Mouse (Mus musculus) hindbrain, postnatal 0 days (tissue): ENCODE measurements around the gene Pnpla6. TPM values are rescaled to one million over a fixed set of nuclear protein-coding genes. Genes with fewer than 3 reads are reported as not detected.

Experiments
- ATAC-seq: fragments of 200-750 bp; cut with Nextera tagmentation; 2 replicates; pipeline ENCODE4 v1.8.0; 2017; ENCODE audit warnings: mild to moderate bottlenecking, moderate TSS enrichment, moderate library complexity
- DNase-seq: peaks from one replicate; pipeline ENCODE4 v3.0.0-alpha.2; 2015; ENCODE audit warnings: low spot score
- H3K27ac ChIP-seq: fragments of 300-500 bp; sonication (generic); 2 replicates; pipeline ENCODE4 v1.5.1; 2014; ENCODE audit warnings: mild to moderate bottlenecking
- H3K27me3 ChIP-seq: fragments of 300-500 bp; sonication (generic); 2 replicates; pipeline ENCODE4 v1.6.1; 2014; ENCODE audit warnings: low read length, mixed read lengths; ENCODE audit not compliant: insufficient read depth
- H3K36me3 ChIP-seq: fragments of 300-500 bp; sonication (generic); 2 replicates; pipeline ENCODE4 v1.6.1; 2014; ENCODE audit warnings: low read length, mixed read lengths; ENCODE audit not compliant: insufficient read depth
- H3K4me1 ChIP-seq: fragments of 300-500 bp; sonication (generic); 2 replicates; pipeline ENCODE4 v1.6.1; 2014; ENCODE audit warnings: antibody characterized with exemption, low read length, mixed read lengths; ENCODE audit not compliant: insufficient read depth
- H3K4me2 ChIP-seq: fragments of 300-500 bp; sonication (generic); 2 replicates; pipeline ENCODE4 v1.6.1; 2014; ENCODE audit warnings: low read depth, mild to moderate bottlenecking, low read length, moderate library complexity, mixed read lengths
- H3K4me3 ChIP-seq: fragments of 300-500 bp; sonication (generic); 2 replicates; pipeline ENCODE4 v1.5.1; 2014; ENCODE audit warnings: low read length
- H3K9ac ChIP-seq: fragments of 300-500 bp; sonication (generic); replicated peaks from 2 replicates; pipeline ENCODE4 v1.6.1; 2014; ENCODE audit warnings: mild to moderate bottlenecking, low read length, moderate library complexity, mixed read lengths
- H3K9me3 ChIP-seq: fragments of 300-500 bp; sonication (generic); 2 replicates; pipeline ENCODE4 v1.6.1; 2016; ENCODE audit warnings: low read length, mixed read lengths
- CTCF ChIP-seq: IDR thresholded peaks from 2 replicates; pipeline ENCODE4 v1.5.1; 2016; ENCODE audit warnings: antibody characterized with exemption, control low read depth, low read depth
- WGBS: fragments of 180-500 bp; shearing (Covaris S2); extraction: QIAGEN DNeasy Blood & Tissue Kit; methylation state at CpG from one replicate; pipeline ENCODE4 v1.1.7; 2014; 5-methylcytosine and 5-hydroxymethylcytosine counted together
- polyA plus RNA-seq: library from polyadenylated mRNA; unstranded; fragments of >200 nt; fragmentation: Nextera tagmentation; extraction: Ambion mirVana; gene quantifications from 2 replicates; pipeline ENCODE4 v1.2.1, GENCODE M21; 2015
- total RNA-seq: library from RNA; depleted of rRNA; stranded (reverse); fragments of >200 nt; gene quantifications from 2 replicates; pipeline ENCODE4 v1.2.3, GENCODE M21; 2014

Gene Pnpla6
- total and polyA plus RNA-seq, 2 experiments from 2014 or later = 35.3 to 82.6 TPM

GRCm38 (mm10) chr8:3522007-3522697 is 7.0 kb downstream of the Pnpla6 start:
- ATAC-seq = no peak
- no peak for DNase-seq
- Histone ChIP-seq H3K4me3 (no peak overlapping the region), H3K9ac (no peak overlapping the region), H3K27me3 (no peaks in the 10 kb centered on the region), H3K4me1 (no peaks in the 10 kb centered on the region), H3K4me2 (no peak overlapping the region), H3K9me3 (no peaks in the 10 kb centered on the region), H3K27ac (no peak overlapping the region), H3K36me3 (peaks cover 37% of the 10 kb centered on the region)
- TF ChIP-seq CTCF = no peak
- WGBS = 89% methylated on average over 13 of the region's 13 CpGs

- no peak for TF ChIP-seq CTCF
- Histone ChIP-seq H3K4me2 (no peak overlapping the region), H3K9me3 (no peaks in the 10 kb centered on the region), H3K4me1 (no peaks in the 10 kb centered on the region), H3K4me3 (no peak overlapping the region), H3K27me3 (no peaks in the 10 kb centered on the region), H3K27ac (no peak overlapping the region), H3K9ac (no peak overlapping the region), H3K36me3 (peaks cover 27% of the 10 kb centered on the region)
- ATAC-seq (no peak), DNase-seq (no peak)
- 88% methylated on average over 5 of the region's 5 CpGs for WGBS
Measured at GRCm38 (mm10) chr8:3530816-3531215, 15.6 kb downstream of the Pnpla6 start.

- DNase-seq (no peak), ATAC-seq (no peak)
- Histone ChIP-seq H3K9me3 (no peaks in the 10 kb centered on the region), H3K27ac (no peak overlapping the region), H3K27me3 (no peaks in the 10 kb centered on the region), H3K4me1 (no peaks in the 10 kb centered on the region), H3K4me2 (no peak overlapping the region), H3K4me3 (no peak overlapping the region), H3K36me3 (peaks cover 31% of the 10 kb centered on the region), H3K9ac (no peak overlapping the region)
- no peak for TF ChIP-seq CTCF
- WGBS = 98% methylated on average over 18 of the region's 18 CpGs
Measured at GRCm38 (mm10) chr8:3531936-3532335, 16.8 kb downstream of the Pnpla6 start.

- WGBS = 67% methylated on average over 15 of the region's 15 CpGs
- no peak for DNase-seq
- H3K4me2 ChIP-seq = no peak overlapping the region
- peaks cover 69% of the 10 kb centered on the region for H3K36me3 ChIP-seq
- no peak for ATAC-seq
- no peak overlapping the region for H3K9ac ChIP-seq
- no peak overlapping the region for H3K27ac ChIP-seq
- H3K4me3 ChIP-seq = no peak overlapping the region
- no peaks in the 10 kb centered on the region for H3K9me3 ChIP-seq
- H3K27me3 ChIP-seq = no peaks in the 10 kb centered on the region
- H3K4me1 ChIP-seq = no peaks in the 10 kb centered on the region
- no peak for TF ChIP-seq CTCF
Measured at GRCm38 (mm10) chr8:3536053-3536841, 21.1 kb downstream of the Pnpla6 start.

GRCm38 (mm10) chr8:3536940-3537339 is 21.8 kb downstream of the Pnpla6 start:
- no peak for ATAC-seq
- H3K27me3 ChIP-seq = no peaks in the 10 kb centered on the region
- no peak for DNase-seq
- H3K4me1 ChIP-seq = no peaks in the 10 kb centered on the region
- WGBS = 94% methylated on average over 9 of the region's 9 CpGs
- TF ChIP-seq CTCF = no peak
- no peaks in the 10 kb centered on the region for H3K9me3 ChIP-seq
- no peak overlapping the region for H3K4me2 ChIP-seq
- peaks cover 69% of the 10 kb centered on the region for H3K36me3 ChIP-seq
- H3K9ac ChIP-seq = no peak overlapping the region
- H3K4me3 ChIP-seq = no peak overlapping the region
- no peak overlapping the region for H3K27ac ChIP-seq

- no peaks in the 10 kb centered on the region for H3K27me3 ChIP-seq
- H3K36me3 ChIP-seq = peaks cover 68% of the 10 kb centered on the region
- WGBS = 92% methylated on average over 26 of the region's 26 CpGs
- no peak for TF ChIP-seq CTCF
- H3K4me2 ChIP-seq = no peak overlapping the region
- no peaks in the 10 kb centered on the region for H3K4me1 ChIP-seq
- no peak overlapping the region for H3K4me3 ChIP-seq
- no peaks in the 10 kb centered on the region for H3K9me3 ChIP-seq
- no peak overlapping the region for H3K9ac ChIP-seq
- H3K27ac ChIP-seq = no peak overlapping the region
- ATAC-seq = no peak
- DNase-seq = no peak
Measured at GRCm38 (mm10) chr8:3537666-3538065, 22.5 kb downstream of the Pnpla6 start.

GRCm38 (mm10) chr8:3539146-3539545 is 24.0 kb downstream of the Pnpla6 start:
- H3K4me1 ChIP-seq = no peaks in the 10 kb centered on the region
- no peaks in the 10 kb centered on the region for H3K9me3 ChIP-seq
- H3K27me3 ChIP-seq = no peaks in the 10 kb centered on the region
- H3K9ac ChIP-seq = no peak overlapping the region
- H3K36me3 ChIP-seq = peaks cover 78% of the 10 kb centered on the region
- WGBS = 83% methylated on average over 7 of the region's 7 CpGs
- H3K27ac ChIP-seq = no peak overlapping the region
- no peak for TF ChIP-seq CTCF
- H3K4me2 ChIP-seq = no peak overlapping the region
- no peak overlapping the region for H3K4me3 ChIP-seq
- ATAC-seq (no peak), DNase-seq (no peak)
